In genomic region chr13:95366356-95366755, GRCm38 (mm10) we compare ENCODE assay signal across 29 mouse cellular contexts. TPM values are rescaled to one million over a fixed set of nuclear protein-coding genes. Genes with fewer than 3 reads are reported as not detected.
DNase-seq lines count a peak whose midpoint lies in the region; ATAC-seq and TF ChIP-seq lines count a peak whose summit lies in the region.
"Had no signal": no experiment of that assay in that cellular context is flagged by ENCODE, and none has a peak within 500 bp of the region (broad histone marks: within the 10 kb centered on the region; RNA-seq: fewer than 3 reads in every experiment).

No protein-coding gene starts in this region.

- H3K9me3 ChIP-seq in heart, embryonic 12.5 days (replicated peaks), result no peaks in the 10 kb centered on the region
- no peaks in the 10 kb centered on the region for H3K9me3 ChIP-seq in heart, postnatal 0 days (replicated peaks; ENCODE audit: control insufficient read depth, low read length)
- H3K9me3 ChIP-seq in liver, embryonic 13.5 days (replicated peaks), result no peaks in the 10 kb centered on the region
- H3K9me3 ChIP-seq: forebrain, embryonic 12.5 days; limb, embryonic 12.5 days; midbrain, embryonic 15.5 days had no signal

- peak overlapping the region; percentile 62; the same call in 1 of the 2 replicates for H3K27ac ChIP-seq in heart, embryonic 12.5 days (ENCODE audit: poor library complexity, severe bottlenecking)
- H3K27ac ChIP-seq in heart, postnatal 0 days (ENCODE audit: low read depth), result peak overlapping the region; percentile 65
- H3K27ac ChIP-seq in liver, embryonic 13.5 days, result no peak overlapping the region
- H3K27ac ChIP-seq: forebrain, embryonic 12.5 days; hindbrain, embryonic 14.5 days; left cerebral cortex, adult 2 months; limb, embryonic 12.5 days; midbrain, embryonic 15.5 days; stomach, postnatal 0 days had no signal

- ATAC-seq in heart, embryonic 12.5 days (ENCODE audit: insufficient number of reproducible peaks, low FRiP score), result no peak; the same call in 1 of the 2 replicates
- ATAC-seq in heart, postnatal 0 days (ENCODE audit: insufficient read depth, low read depth), result no peak
- ATAC-seq in liver, embryonic 13.5 days (ENCODE audit: low read depth), result peak; percentile 89
- ATAC-seq in megakaryocyte progenitor cell, adult 5-6 weeks (replicated peaks; ENCODE audit: poor library complexity), result peak; percentile 81
- ATAC-seq: forebrain, postnatal 0 days; intestine, postnatal 0 days; lung, postnatal 0 days; midbrain, embryonic 15.5 days had no signal

- H3K9ac ChIP-seq in heart, embryonic 12.5 days, result no peak overlapping the region
- no peak overlapping the region; the same call in 1 of the 2 replicates for H3K9ac ChIP-seq in heart, postnatal 0 days (replicated peaks; ENCODE audit: low read depth, low read length)
- H3K9ac ChIP-seq in liver, embryonic 13.5 days, result no peak overlapping the region
- H3K9ac ChIP-seq: forebrain, embryonic 12.5 days; forebrain, postnatal 0 days; hindbrain, embryonic 14.5 days; limb, embryonic 12.5 days; midbrain, embryonic 15.5 days had no signal

- peak overlapping the region; percentile 27; the same call in 1 of the 2 replicates for H3K4me2 ChIP-seq in heart, embryonic 12.5 days
- peak overlapping the region; percentile 28 for H3K4me2 ChIP-seq in heart, postnatal 0 days (ENCODE audit: low read depth, low read length)
- no peak overlapping the region for H3K4me2 ChIP-seq in liver, embryonic 13.5 days
- H3K4me2 ChIP-seq: forebrain, embryonic 12.5 days; hindbrain, embryonic 14.5 days; limb, embryonic 12.5 days; midbrain, embryonic 15.5 days had no signal

- peaks cover 11% of the 10 kb centered on the region for H3K4me1 ChIP-seq in heart, embryonic 12.5 days (replicated peaks)
- no peaks in the 10 kb centered on the region for H3K4me1 ChIP-seq in heart, postnatal 0 days (ENCODE audit: control insufficient read depth, insufficient read depth)
- H3K4me1 ChIP-seq in liver, embryonic 13.5 days (replicated peaks), result peaks cover 17% of the 10 kb centered on the region
- H3K4me1 ChIP-seq: forebrain, embryonic 12.5 days; limb, embryonic 12.5 days; midbrain, embryonic 15.5 days had no signal

- H3K36me3 ChIP-seq in heart, embryonic 12.5 days, result peaks cover 70% of the 10 kb centered on the region
- peaks cover 79% of the 10 kb centered on the region for H3K36me3 ChIP-seq in heart, postnatal 0 days (replicated peaks; ENCODE audit: control insufficient read depth, insufficient read depth, low read length)
- peaks cover 75% of the 10 kb centered on the region for H3K36me3 ChIP-seq in liver, embryonic 13.5 days

- TF ChIP-seq CTCF in heart, postnatal 0 days (IDR thresholded peaks at IDR 0.05; ENCODE audit: low read depth), result no peak

- H3K4me3 ChIP-seq in heart, embryonic 12.5 days, result no peak overlapping the region
- H3K4me3 ChIP-seq in heart, postnatal 0 days (ENCODE audit: low read depth, low read length), result no peak overlapping the region
- no peak overlapping the region for H3K4me3 ChIP-seq in liver, embryonic 13.5 days (replicated peaks)
- H3K4me3 ChIP-seq: forebrain, embryonic 12.5 days; left cerebral cortex, adult 2 months; limb, embryonic 12.5 days; midbrain, embryonic 15.5 days had no signal

- 52% methylated on average over 8 of the region's 8 CpGs for WGBS in heart, embryonic 12.5 days
- WGBS in heart, postnatal 0 days, result 42% methylated on average over 8 of the region's 8 CpGs
- WGBS in liver, embryonic 13.5 days (ENCODE audit: insufficient replicate concordance), result 37% methylated on average over 8 of the region's 8 CpGs

- DNase-seq in heart, adult 18-20 months, result no peak
- no peak for DNase-seq in heart, postnatal 0 days (ENCODE audit: low spot score)
- no peak for DNase-seq in heart, postnatal 4 days
- DNase-seq in liver, embryonic 13.5 days, result no peak
- no peak for DNase-seq in B cell, adult 2 months
- no peak for DNase-seq in frontal cortex, postnatal 36 days (ENCODE audit: low spot score in 2 of 2)
- DNase-seq: adrenal gland, postnatal 36 days; cerebellum, adult 2 months; cerebellum, postnatal 14 days; forebrain, postnatal 0 days; gastrocnemius, postnatal 10 days; kidney, adult 9 months; kidney, postnatal 10 days; layer of hippocampus, adult 9-11 months; lung, adult 18-20 months; lung, postnatal 4 days; right cerebral cortex, postnatal 4 days; thymus, adult 18-20 months; thymus, postnatal 36 days had no signal

- 0 out of 2 replicates have a peak, but pooled peaks have one; percentile 35 for TF ChIP-seq EP300 in heart, postnatal 0 days (IDR thresholded peaks at IDR 0.05; ENCODE audit: low read depth)

- H3K27me3 ChIP-seq in heart, embryonic 12.5 days (replicated peaks), result no peaks in the 10 kb centered on the region
- no peaks in the 10 kb centered on the region for H3K27me3 ChIP-seq in heart, postnatal 0 days (ENCODE audit: control insufficient read depth, insufficient read depth, low read length)
- no peaks in the 10 kb centered on the region for H3K27me3 ChIP-seq in liver, embryonic 13.5 days
- H3K27me3 ChIP-seq: forebrain, embryonic 12.5 days; limb, embryonic 12.5 days; midbrain, embryonic 15.5 days had no signal

RNA-seq across cellular contexts. Expression of gene Aggf1, which starts 8.8 kb away (rescaled TPM):
- 30.3 and 31.6 TPM in 2 replicates for polyA plus RNA-seq in heart, embryonic 12.5 days (2016; fragmentation: Nextera tagmentation; extraction: Ambion mirVana)
- 10 to 100 TPM; 23.2 to 24.2 TPM for total RNA-seq in heart, adult 18-20 months (2021)
- total RNA-seq in heart, postnatal 0 days (2014; rRNA removed; ENCODE audit: low replicate concordance), result 14.8 and 17.9 TPM in 2 replicates
- 16.6 and 19.0 TPM in 2 replicates for polyA plus RNA-seq in heart, postnatal 0 days (2015; fragmentation: Nextera tagmentation; extraction: Ambion mirVana)
- 10 to 100 TPM; 27.9 to 28.3 TPM for total RNA-seq in heart, postnatal 4 days (2021)
- 19.8 and 22.1 TPM in 2 replicates for polyA plus RNA-seq in liver, embryonic 13.5 days (2015; fragmentation: Nextera tagmentation; extraction: Ambion mirVana)
- 31.9 and 34.5 TPM in 2 replicates for total RNA-seq in megakaryocyte progenitor cell, adult 5-6 weeks (2015)
- 49.5 and 57.0 TPM in 2 replicates for total RNA-seq in megakaryocyte progenitor cell, adult 5-6 weeks (2017)

RNA-seq across cellular contexts. Expression of gene Zbed3, which starts 42.9 kb away (rescaled TPM):
- 60.0 and 64.3 TPM in 2 replicates for polyA plus RNA-seq in heart, embryonic 12.5 days (2016; fragmentation: Nextera tagmentation; extraction: Ambion mirVana)
- total RNA-seq in heart, adult 18-20 months (2021), result 10 to 100 TPM; 13.0 to 13.5 TPM
- 26.7 and 36.7 TPM in 2 replicates for total RNA-seq in heart, postnatal 0 days (2014; rRNA removed; ENCODE audit: low replicate concordance)
- 30.6 and 32.1 TPM in 2 replicates for polyA plus RNA-seq in heart, postnatal 0 days (2015; fragmentation: Nextera tagmentation; extraction: Ambion mirVana)
- total RNA-seq in heart, postnatal 4 days (2021), result 10 to 100 TPM; 47.5 to 49.6 TPM
- polyA plus RNA-seq in liver, embryonic 13.5 days (2015; fragmentation: Nextera tagmentation; extraction: Ambion mirVana), result 7.1 and 8.0 TPM in 2 replicates
- total RNA-seq in megakaryocyte progenitor cell, adult 5-6 weeks (2015), result 37.9 and 45.4 TPM in 2 replicates
- total RNA-seq in megakaryocyte progenitor cell, adult 5-6 weeks (2017), result 7.9 and 8.5 TPM in 2 replicates

Comparison
In these comparisons a context has a peak if more than half of its experiments do, and no peak if none do; other contexts are left out.
1. ATAC-seq: peak in liver, embryonic 13.5 days (single experiment) and megakaryocyte progenitor cell, adult 5-6 weeks (single experiment); none in heart, embryonic 12.5 days (single experiment) and heart, postnatal 0 days (single experiment).